Mouse (Mus musculus) right cerebral cortex, adult 2 months (tissue): Measurements from ENCODE around the gene Casc3.
"Not testable (repeated sequence)": the region's sequence is repeated elsewhere in the genome, so short reads cannot be mapped to it uniquely, and the experiment has no call there.

Source experiments
- DNase-seq, 2 experiments: peaks; one replicate each; pipeline ENCODE4 v3.0.0; 2021 to 2022; ENCODE audit warnings: low spot score in 2 of 2

Gene Casc3

DNA sequence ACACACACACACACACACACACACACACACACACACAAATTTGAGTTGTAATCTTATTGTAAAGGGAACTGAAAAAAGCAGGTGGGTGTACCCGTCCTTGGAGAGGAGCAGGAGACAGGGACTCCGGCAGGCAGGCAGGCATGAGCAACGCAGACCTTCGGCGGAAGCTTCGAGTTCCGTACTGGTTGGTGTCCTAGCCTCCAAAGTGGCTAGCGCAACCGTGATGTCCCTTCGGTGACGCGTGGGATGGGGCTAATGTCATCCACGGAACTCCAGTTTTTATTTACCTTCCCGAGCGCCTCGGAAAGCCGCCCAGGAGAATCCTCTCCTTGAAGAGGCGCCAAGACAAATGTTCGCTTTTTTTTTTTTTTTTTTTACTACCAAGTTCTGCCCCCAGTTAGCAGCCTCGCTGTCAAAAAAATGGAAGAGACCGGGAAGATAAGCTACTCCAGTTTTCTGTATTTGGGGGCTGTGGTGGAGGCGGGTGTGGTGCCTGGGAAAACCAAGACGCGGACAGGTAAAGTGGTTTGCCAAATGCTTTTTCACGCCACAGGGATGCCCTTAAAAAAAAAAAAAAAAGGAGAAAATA, 15.4 kb upstream of the Casc3 start:
- DNase-seq, result no peak

DNA sequence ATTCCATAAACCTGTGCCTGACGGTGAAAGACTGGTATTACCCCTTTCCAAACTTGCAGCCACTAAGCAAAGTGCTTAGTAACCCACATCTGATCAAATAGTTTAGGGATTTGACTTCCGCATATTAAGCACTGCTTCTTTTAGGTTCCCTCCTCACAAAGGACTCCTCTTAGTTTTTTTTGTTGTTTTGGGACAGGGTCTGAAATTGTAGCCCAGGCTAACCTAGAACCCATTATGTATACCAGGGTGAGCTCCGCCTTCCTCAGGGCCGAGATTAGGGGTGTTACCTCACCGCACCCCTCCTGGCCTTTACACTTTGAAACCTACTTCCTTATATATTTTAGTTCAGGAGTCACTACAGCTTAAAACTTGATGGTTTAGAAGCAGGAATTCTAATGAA, 14.9 kb upstream of the Casc3 start:
- DNase-seq, result no peak

DNA sequence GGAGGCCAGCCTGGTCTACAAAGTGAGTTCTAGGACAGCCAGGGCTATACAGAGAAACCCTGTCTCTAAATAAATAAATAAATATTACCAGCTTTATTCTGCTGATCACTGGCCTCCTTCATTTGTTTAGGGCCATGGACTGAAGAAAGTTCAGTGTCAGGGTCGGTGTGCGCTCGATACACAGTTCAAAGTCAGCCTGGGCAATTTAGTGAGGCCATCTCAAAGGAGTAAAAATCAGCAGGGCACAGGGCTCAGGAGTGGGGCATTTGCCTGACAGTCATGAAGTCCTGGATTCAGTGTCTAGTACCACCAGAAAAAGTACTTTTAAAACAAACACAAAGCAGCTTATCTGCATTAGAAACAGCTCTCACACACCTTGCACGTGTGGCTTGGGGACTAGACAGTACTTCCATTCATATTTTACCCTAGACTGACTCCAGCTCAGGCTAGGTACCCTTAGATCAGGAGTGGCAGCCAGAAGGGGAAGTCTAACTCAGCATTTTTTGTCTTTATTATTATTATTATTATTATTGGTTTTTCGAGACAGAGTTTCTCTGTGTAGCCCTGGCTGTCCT, 14.0 kb upstream of the Casc3 start:
- no peak for DNase-seq

DNA sequence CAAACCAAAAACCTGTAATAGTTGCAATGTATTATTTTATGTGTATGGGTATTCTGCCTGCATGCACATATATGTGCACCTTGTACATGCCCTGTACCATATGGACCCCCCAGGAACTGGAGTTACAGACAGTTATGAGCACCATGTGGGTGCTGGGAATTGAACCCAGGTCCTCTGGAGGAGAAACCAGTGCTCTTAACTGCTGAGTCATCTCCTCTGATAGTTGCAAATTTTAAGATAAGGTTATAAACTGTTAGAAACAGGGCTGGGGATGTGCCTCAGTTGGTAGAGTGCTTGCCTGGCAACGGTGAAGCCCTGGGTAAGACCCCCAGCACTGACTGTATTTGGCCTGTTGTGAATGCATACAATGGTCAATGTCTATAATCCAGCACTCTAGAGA, 13.3 kb upstream of the Casc3 start:
- no peak for DNase-seq

DNA sequence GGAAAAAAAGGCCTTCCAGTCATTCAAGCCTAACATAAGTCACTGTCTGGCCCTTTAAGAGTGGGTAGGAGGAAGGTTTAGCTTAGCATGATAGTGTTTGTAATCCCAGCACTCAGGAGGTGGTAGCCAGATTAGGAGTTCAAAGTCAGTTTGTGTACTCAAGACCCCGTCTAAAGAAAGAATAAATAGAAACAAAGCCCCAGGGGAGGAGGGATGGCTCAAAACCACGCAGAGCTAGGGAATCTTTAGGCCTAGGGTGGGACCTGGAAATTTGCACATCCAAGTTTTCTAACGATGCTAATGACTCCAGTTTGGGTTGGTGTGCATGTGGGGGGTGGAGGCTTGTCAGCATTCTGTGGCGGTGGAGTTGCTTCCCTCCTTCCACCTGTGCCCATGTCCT, 12.6 kb upstream of the Casc3 start:
- no peak for DNase-seq

DNA sequence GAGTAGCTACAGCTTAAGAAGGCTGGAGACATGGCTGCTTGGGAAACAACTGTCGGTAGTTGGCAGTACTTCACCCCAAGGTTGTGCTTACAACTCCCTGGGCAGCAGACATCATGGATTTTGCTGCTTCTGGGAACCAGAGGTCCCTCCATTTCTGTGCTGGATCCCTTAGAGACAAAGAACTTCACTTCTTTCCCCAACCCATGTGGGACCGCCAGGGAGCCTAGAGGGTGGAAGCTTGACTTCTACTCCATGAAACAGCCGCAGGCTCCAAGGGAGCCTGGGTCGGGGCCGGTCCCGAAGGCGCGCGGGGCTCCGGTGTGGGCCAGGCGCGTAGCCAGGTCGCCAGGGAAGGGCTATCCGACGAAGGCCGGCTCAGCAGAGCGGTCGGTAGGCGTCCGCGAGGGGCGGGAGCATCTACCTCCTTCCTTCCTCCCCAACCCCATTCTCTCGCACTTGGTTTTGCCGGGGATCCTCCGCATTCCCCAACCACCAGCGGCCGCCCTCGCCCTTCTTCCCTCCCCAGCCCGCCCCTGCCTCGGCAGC, 10.2 kb upstream of the Casc3 start:
- peak; percentile 67 to 74 for DNase-seq

DNA sequence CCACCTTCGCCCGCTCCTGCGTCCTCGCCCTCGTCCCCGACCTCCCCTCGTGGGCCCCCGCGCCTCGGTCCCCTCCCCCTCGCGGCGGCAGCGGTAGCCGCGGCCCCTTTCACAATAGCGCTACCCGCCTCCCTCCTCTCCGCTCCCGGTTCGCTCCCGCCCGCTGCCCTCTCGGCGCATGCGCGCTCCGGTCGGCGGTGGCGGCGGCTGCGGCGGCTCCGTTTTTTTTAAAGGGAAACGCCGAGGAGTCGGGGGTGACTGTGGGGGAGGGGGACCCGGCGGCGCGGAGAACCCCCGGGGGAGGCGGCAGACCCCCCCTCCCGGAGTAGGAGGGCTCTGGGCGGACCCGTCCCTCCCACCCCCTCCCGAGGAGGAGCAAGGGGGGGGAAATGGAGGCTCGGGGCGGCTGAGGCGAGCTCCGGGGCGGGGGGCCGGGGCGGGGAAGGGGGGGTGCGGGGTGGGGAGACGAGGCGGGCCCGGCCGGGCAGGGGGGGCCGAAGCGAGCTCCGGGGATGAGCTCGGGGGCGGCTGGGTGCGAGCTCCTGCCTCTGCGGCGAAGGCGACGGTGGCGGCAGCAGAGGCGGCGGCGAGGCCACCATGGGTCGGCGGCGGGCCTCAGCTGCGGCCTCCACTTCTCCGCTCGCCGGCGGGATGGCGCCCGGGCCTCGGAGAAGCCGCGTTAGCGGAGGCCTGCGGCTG, 9.5 kb upstream of the Casc3 start, which contains the start of gene Msl1:
Gene Msl1, plus strand, starts transcription at position 502 of the 699 bp plus-strand sequence.
- DNase-seq, result peak; percentile 78 to 79

DNA sequence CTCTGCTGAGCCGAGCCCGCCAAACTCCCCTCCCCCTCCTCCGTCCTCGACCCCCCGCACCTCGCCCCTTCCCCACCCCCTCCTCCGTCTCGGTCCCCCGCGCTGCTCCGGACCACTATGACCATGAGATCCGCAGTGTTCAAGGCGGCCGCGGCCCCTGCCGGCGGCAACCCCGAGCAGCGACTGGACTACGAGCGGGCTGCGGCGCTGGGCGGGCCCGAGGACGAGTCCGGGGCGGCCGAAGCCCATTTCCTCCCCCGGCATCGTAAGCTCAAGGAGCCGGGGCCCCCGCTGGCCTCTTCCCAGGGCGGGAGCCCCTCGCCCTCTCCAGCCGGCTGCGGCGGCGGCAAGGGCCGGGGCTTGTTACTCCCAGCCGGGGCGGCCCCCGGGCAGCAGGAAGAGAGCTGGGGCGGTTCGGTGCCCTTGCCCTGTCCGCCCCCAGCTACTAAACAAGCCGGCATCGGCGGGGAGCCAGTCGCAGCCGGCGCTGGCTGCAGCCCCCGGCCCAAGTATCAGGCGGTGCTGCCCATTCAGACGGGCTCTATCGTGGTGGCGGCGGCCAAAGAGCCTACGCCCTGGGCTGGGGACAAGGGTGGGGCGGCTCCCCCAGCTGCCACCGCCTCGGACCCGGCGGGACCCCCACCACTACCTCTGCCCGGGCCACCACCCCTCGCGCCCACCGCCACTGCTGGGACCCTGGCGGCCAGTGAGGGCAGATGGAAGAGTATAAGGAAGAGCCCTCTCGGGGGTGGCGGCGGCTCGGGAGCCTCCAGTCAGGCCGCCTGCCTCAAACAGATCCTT, 8.8 kb upstream of the Casc3 start:
- DNase-seq, result no peak

DNA sequence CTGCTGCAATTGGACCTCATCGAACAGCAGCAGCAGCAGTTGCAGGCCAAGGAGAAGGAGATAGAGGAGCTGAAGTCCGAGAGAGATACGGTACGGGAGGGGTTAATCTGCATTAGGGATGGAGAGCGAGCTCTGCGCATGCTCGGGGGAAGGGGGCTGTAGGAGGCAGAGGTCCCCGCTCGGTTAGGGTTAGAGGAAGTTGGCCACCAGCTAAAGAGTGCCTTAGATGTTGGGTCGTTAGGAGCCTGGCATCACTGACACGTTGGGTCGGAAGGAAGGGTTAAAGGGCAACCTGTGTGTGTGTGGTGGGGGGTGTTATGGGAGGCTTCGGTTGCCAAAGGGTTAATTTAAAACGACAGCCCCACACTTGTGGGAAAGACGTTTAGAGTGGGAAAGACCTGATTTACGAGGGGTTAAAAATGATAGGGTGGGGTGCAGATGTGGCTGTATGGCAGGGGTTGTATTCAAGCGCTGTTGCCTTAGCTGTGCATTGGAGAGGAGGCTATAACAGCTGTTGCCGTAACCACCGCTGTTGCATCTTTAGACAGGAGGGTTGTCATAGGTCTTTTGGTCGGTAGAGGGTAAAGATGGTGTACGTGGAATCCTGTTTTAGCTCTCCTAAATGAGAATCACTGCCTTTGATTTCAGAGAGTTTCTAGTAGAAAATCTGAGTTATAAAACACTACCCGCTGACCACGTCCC, 8.0 kb upstream of the Casc3 start:
- DNase-seq, result peak; percentile 72 to 77

DNA sequence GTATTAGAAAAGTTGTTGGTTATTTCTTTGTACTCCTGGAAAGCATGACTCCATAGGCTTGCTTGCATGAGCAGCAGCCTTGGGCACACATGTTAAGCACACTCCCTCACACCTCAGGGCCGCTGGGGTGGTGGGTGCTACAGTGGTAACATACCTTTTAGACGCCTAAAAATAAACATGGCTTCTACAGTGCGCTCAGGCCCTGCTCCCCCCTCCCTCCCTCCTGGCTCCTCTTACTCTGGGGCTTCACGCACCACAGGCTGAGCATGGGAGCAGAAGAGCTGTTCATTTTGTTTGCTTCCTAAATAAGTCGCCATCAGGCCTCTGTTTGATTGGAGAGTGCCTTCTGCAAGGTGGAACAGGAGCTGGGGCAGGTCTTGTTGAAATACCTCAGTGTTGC, 7.4 kb upstream of the Casc3 start:
- DNase-seq, result no peak

DNA sequence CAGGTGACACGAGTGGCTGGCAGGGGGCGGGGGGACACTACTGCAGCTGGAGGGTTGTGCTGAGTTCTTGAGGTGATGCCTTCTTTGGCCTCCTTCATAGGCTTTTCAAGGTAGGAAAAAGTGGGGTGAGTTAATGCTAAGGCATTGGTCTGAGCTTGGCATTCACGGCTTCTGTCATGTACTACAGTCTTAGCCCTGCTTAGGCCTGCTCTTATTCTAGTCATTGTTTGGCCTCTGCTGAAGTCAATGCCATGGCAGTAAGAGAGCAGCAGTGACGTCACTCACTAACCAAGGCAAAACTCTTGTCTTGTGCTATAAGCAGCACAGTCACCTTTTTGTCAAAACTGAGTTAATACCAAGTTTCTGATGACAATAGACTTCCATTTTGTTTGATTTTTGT, 6.8 kb upstream of the Casc3 start:
- no peak for DNase-seq

DNA sequence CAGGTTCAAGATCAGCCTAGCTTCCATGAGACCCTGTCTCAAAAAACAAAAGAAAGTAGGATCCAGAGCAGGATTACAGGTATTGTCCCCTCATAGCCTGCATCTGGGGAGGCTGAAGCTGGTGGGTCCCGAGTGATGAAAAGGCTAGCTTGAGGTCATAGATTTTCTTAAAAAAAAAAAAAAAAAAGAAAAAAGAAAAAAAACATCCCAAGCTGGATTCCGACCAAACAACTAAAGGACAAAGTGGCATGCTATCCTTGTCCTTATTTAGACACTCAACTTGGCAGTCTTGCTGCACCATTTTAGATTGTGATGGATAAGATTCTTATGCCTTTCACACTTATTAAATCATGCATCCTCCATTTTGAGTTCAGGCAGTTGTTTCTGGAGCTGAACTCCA, 3.7 kb downstream of the Casc3 start:
- no peak for DNase-seq

DNA sequence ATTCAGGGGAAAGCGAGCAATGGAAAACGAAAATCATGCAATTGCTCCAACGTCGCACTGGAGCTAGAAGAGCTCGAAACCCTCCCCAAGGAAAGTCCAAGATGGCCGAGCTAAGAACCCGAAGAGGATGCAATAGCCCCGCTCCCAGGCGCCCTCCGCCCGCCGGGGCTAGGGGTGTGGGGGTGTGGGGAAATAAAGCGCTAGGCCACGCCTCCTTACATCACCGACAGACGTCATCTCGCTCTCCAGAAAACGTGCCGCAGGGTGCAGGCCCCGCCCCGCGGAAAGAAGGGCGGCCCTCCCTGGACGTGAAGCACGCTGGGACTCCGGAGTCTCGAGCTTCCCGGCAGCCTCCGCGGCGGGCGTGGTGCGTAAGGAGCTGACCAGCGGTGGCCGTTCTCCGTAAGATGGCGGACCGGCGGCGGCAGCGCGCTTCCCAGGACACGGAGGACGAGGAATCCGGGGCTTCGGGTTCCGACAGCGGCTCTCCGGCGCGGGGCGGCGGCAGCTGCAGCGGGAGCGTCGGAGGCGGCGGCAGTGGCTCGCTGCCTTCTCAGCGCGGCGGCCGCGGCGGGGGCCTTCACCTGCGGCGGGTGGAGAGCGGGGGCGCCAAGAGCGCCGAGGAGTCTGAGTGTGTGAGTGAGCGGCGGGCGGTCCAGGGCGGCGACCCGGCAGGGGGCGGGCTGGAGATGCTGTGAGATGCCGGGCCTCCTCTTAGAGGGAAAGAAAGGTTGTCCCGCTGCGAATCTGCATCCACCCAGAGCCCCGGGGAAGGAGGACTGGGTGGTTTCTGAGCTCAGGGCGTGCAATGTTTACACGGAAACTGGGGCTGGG, 5.0 kb downstream of the Casc3 start:
- peak; percentile 99 for DNase-seq

DNA sequence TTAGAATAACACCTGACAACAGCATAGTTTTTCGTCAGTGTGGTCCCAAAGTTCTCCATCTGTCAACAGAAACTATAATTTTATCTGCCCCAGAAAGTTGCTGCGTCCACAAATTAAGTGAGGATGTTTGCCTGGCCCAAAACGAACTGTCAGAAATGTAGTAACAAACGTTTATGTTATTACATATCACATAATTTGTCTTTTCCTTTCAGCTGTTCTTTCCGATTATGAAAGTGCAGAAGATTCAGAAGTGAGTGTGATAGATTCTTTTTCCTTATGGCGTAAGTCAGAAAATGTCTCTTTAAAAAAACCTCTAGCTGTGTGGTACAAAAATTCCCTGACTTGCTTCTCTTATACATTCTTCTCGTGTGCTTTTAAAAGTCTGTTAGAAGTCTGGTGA, 6.0 kb downstream of the Casc3 start:
- DNase-seq, result no peak

DNA sequence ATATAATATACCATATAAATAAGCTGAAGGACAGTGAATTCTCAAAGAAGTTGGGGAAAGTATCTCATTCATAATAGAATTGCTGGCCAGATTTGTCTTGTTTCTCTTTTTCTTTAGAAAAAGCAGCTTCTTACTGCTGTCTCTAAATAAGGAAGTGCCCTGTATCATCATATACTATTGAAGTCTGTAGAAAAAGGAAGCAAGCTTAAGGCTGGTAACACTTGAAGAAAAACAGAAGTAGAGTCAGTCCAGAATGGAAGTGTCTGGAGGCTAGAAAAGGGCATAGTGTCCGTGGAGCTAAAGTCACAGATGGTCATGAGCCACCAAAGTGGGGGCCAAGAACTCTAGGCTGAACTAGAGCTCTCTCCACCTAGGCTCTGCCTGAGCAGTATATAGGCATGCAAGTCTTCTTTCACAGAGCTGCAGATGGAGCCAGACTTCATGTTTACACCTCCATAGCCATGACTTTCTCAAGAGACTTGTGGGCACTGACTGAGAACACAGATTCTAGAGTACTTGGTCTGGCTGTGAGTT, 12.1 kb downstream of the Casc3 start:
- no peak for DNase-seq

DNA sequence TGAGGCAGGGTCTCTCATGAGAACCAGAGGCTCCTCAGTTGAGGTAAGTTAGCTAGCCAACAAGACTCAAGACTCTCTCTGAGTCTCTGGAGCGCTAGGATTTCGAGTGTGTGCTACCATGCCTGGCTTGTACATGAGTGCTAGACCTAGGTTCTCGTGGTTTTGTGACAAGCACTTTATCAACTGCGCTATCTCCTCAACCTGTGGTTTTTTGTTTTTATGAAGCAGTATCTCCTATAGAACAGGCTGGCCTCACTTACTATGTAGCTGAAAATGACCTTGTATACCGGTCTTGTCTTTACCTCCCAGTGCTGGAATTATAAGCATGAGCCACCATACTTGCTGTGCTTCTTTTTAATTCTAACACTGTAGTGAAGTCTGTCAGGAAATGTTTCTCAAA, 16.3 kb downstream of the Casc3 start:
- no peak for DNase-seq

DNA sequence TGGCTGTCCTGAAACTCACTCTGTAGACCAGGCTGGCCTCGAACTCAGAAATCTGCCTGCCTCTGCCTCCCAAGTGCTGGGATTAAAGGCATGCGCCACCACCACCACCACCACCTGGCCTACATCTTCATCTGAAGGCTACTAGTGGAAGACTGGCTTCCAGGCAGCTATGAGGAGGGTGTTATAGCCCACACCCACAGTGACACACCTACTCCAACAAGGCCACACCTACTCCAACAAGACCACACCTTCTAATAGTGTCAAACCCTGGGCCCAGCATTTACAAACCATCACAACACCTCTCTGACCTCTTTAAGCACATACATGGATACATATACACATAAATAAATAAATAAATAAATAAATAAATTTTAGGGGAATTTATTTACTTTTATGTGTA, 21.4 kb downstream of the Casc3 start:
- not testable (repeated sequence) for DNase-seq

DNA sequence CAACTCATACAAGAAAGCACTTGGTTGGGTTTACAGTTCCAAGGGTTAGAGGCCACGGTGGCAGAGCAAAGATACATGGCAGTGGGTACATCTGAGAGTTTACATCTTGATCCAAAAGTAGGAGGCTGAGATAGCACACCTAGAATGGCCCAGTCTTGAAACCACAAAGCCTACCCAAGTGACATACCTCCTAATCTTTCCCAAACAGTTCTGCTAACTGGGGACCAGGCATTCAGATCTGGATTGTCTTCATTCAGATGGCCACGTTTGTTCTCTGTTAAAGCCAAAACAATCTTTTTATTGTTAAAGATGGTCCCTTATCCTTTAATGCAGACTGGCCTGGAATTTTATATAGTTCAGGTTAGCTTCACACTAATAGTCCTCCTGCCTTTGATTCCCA, 23.2 kb downstream of the Casc3 start:
- DNase-seq, result no peak

DNA sequence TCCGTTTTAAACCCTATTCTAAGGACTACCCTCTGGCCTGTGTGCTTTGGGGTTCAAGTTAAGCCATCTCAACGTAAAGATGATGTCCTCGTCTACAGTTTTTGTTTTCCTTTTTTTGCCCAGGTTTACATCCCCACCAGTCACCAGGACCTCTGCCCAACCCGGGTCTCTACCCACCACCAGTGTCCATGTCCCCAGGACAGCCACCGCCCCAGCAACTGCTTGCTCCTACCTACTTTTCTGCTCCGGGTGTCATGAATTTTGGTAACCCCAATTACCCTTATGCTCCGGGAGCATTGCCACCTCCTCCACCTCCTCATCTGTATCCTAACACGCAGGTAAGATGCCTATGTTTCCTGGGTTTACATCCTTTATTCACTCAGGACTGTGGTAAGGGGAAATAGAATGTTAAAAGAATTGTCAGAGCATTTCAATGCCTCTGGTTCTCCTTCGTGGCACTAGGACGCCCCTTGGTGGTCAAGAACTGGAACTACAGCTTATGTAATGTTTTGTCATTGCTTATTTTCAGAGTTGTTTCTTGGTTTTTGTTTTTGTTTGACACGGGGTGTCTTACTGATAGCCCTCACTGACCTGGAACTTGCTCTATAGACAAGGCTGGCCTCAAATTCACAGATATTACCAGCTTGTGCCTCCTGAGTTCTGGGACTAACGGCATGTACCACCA, 24.5 kb downstream of the Casc3 start:
- peak in 1 of 2 experiments; percentile 43 for DNase-seq

DNA sequence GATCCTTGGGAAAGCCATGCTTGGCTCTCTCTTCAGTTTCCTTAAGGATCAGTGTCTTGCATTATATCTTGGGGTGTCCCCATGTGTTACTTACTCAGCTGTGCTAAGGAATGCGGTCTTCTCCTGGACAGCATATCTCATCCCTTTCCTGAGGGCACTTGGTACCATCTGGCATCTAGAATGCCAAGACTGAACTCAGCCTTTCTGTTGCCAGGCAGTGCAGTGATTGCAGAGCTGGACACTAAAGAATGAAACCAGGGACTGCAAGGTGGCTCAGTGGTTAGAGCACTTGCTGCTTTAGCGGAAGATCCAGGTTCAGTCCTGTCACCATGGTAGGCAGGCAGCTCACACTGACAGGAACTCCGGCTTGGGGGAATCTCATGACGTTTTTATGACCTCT, 25.2 kb downstream of the Casc3 start:
- no peak for DNase-seq
